ENCODE assay signal across 22 mouse cellular contexts in the genomic region with DNA sequence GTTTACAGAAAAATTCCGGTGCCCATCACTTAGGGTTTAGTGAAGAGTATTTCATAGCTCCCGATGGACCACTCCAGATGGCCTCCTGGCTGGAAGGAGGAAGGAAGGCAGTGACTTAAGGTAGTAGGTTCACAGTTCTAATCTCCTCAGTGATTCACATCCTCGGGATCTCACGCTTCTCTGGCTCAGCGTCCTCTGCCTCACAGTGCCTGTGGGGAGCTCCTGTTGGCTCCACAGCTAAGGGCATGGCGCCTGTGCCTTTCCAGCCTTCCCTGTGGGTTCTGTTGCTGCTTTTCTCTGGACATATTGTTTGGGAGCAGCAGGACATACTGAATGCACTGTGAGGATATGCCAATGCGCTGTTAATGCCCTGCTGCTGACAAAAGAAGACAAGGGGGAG. TPM values are rescaled to one million over a fixed set of nuclear protein-coding genes. Genes with fewer than 3 reads are reported as not detected.
DNase-seq lines count a peak whose midpoint lies in the region; ATAC-seq and TF ChIP-seq lines count a peak whose summit lies in the region.
"Had no signal": no experiment of that assay in that cellular context is flagged by ENCODE, and none has a peak within 500 bp of the region (broad histone marks: within the 10 kb centered on the region; RNA-seq: fewer than 3 reads in every experiment).

No protein-coding gene starts in this region.

- H3K4me2 ChIP-seq in midbrain, embryonic 14.5 days (ENCODE audit: low read length) = no peak overlapping the region
- no peak overlapping the region for H3K4me2 ChIP-seq in midbrain, embryonic 16.5 days (ENCODE audit: low read length)
- H3K4me2 ChIP-seq: embryonic facial prominence, embryonic 15.5 days; midbrain, embryonic 11.5 days had no signal

- TF ChIP-seq CTCF in heart, adult 2 months (IDR thresholded peaks at IDR 0.05) = no peak

- no peak for TF ChIP-seq EP300 in heart, adult 2 months (IDR thresholded peaks at IDR 0.05; ENCODE audit: insufficient read depth, low read depth, low read length)

- no peak for DNase-seq in heart, adult 2 months
- no peak for DNase-seq in heart, adult 8-10 months (ENCODE audit: low spot score)
- peak; percentile 14 for DNase-seq in midbrain, embryonic 14.5 days
- peak; percentile 85 for DNase-seq in cerebellum, adult 9-11 months
- no peak for DNase-seq in ovary, postnatal 14 days (ENCODE audit: low spot score)
- DNase-seq in left cerebral cortex, postnatal 4 days = no peak
- DNase-seq: adrenal gland, adult 2 months; gastrocnemius, postnatal 14 days; heart, postnatal 36 days; liver; liver, postnatal 0 days; right cerebral cortex, adult 18-20 months; spleen, adult 18-20 months; thymus, postnatal 14 days had no signal

- no peak for ATAC-seq in midbrain, embryonic 14.5 days (ENCODE audit: low FRiP score, low TSS enrichment)
- ATAC-seq in midbrain, embryonic 16.5 days = no peak
- ATAC-seq: liver, postnatal 0 days had no signal

- no peaks in the 10 kb centered on the region for H3K27me3 ChIP-seq in heart, adult 2 months (ENCODE audit: control insufficient read depth, insufficient read depth, low read length)
- H3K27me3 ChIP-seq in midbrain, embryonic 14.5 days (ENCODE audit: control insufficient read depth, insufficient read depth, low read length) = no peaks in the 10 kb centered on the region
- H3K27me3 ChIP-seq in midbrain, embryonic 16.5 days (ENCODE audit: control insufficient read depth, insufficient read depth, low read depth, low read length) = no peaks in the 10 kb centered on the region
- H3K27me3 ChIP-seq: embryonic facial prominence, embryonic 15.5 days had no signal

- H3K4me3 ChIP-seq in heart, adult 2 months = no peak overlapping the region
- H3K4me3 ChIP-seq in midbrain, embryonic 14.5 days (replicated peaks; ENCODE audit: low read depth, low read length) = no peak overlapping the region
- no peak overlapping the region for H3K4me3 ChIP-seq in midbrain, embryonic 16.5 days (ENCODE audit: low read depth, low read length)
- H3K4me3 ChIP-seq: embryonic facial prominence, embryonic 15.5 days; forebrain, embryonic 10.5 days; heart, embryonic 10.5 days had no signal

- H3K9me3 ChIP-seq in midbrain, embryonic 14.5 days (ENCODE audit: control insufficient read depth, low read length) = no peaks in the 10 kb centered on the region
- H3K9me3 ChIP-seq in midbrain, embryonic 16.5 days (replicated peaks; ENCODE audit: control insufficient read depth, low read length, poor library complexity, severe bottlenecking) = no peaks in the 10 kb centered on the region
- H3K9me3 ChIP-seq: embryonic facial prominence, embryonic 15.5 days; forebrain, embryonic 10.5 days; heart, embryonic 10.5 days had no signal

- no peaks in the 10 kb centered on the region for H3K79me2 ChIP-seq in heart, adult 2 months (replicated peaks; ENCODE audit: control insufficient read depth, insufficient read depth, low read length)

- no peak overlapping the region for H3K9ac ChIP-seq in heart, adult 2 months (ENCODE audit: low read depth, low read length)
- no peak overlapping the region for H3K9ac ChIP-seq in midbrain, embryonic 14.5 days (replicated peaks; ENCODE audit: low read length)
- no peak overlapping the region for H3K9ac ChIP-seq in midbrain, embryonic 16.5 days (ENCODE audit: low read depth, low read length)
- H3K9ac ChIP-seq: embryonic facial prominence, embryonic 15.5 days; liver, postnatal 0 days had no signal

- intact Hi-C loops in heart, adult 2 months (cut with DNase I) = no loop called here
- intact Hi-C loops in left cerebral cortex, postnatal 4 days (cut with DNase I) = no loop called here

- H3K36me3 ChIP-seq in heart, adult 2 months (ENCODE audit: control insufficient read depth, insufficient read depth, low read length) = no peaks in the 10 kb centered on the region
- no peaks in the 10 kb centered on the region for H3K36me3 ChIP-seq in midbrain, embryonic 14.5 days (ENCODE audit: control insufficient read depth, insufficient read depth, low read length)
- H3K36me3 ChIP-seq in midbrain, embryonic 16.5 days (ENCODE audit: control insufficient read depth, insufficient read depth, low read length) = no peaks in the 10 kb centered on the region
- H3K36me3 ChIP-seq: embryonic facial prominence, embryonic 15.5 days; forebrain, embryonic 10.5 days; heart, embryonic 10.5 days had no signal

- peaks cover 3% of the 10 kb centered on the region for H3K4me1 ChIP-seq in heart, adult 2 months (ENCODE audit: control insufficient read depth, insufficient read depth, low read length)
- H3K4me1 ChIP-seq in midbrain, embryonic 14.5 days (ENCODE audit: control insufficient read depth, insufficient read depth, low read length) = peaks cover 15% of the 10 kb centered on the region; the same call in 1 of the 2 replicates
- H3K4me1 ChIP-seq in midbrain, embryonic 16.5 days (ENCODE audit: control insufficient read depth, insufficient read depth, low read length) = peaks cover 13% of the 10 kb centered on the region
- H3K4me1 ChIP-seq: embryonic facial prominence, embryonic 15.5 days had no signal

- H3K27ac ChIP-seq in heart, adult 2 months = peak overlapping the region; percentile 45
- no peak overlapping the region for H3K27ac ChIP-seq in midbrain, embryonic 14.5 days (replicated peaks; ENCODE audit: low read depth, low read length)
- no peak overlapping the region for H3K27ac ChIP-seq in midbrain, embryonic 16.5 days (ENCODE audit: low read length)
- H3K27ac ChIP-seq: embryonic facial prominence, embryonic 15.5 days; forebrain, embryonic 10.5 days; heart, embryonic 10.5 days; macrophage had no signal

- TF ChIP-seq POLR2A in heart, adult 2 months (IDR thresholded peaks at IDR 0.05; ENCODE audit: insufficient read depth, low read depth, low read length) = no peak

- WGBS in heart, adult 2 months = 44% methylated on average over 7 of the region's 7 CpGs
- WGBS in midbrain, embryonic 14.5 days = 38% methylated on average over 7 of the region's 7 CpGs
- 32% methylated on average over 7 of the region's 7 CpGs for WGBS in midbrain, embryonic 16.5 days

RNA-seq across cellular contexts. Expression of gene Pomgnt2, which starts 54.8 kb away (rescaled TPM):
- 10 to 100 TPM; 14.0 to 15.3 TPM for total RNA-seq in heart, adult 2 months (2021)
- 21.0 and 21.4 TPM in 2 replicates for polyA plus RNA-seq in heart, adult 2 months (2012; rRNA removed)
- 10 to 100 TPM; 15.6 to 18.2 (median 16.7) TPM for total RNA-seq in heart, adult 8-10 months (2022)
- 22.4 and 23.0 TPM in 2 replicates for polyA plus RNA-seq in midbrain, embryonic 14.5 days (2014; fragmentation: Nextera tagmentation; extraction: Ambion mirVana)
- polyA plus RNA-seq in midbrain, embryonic 16.5 days (2015; fragmentation: Nextera tagmentation; extraction: Ambion mirVana) = 40.2 and 42.0 TPM in 2 replicates
- 10 to 100 TPM; 31.5 to 35.8 TPM for total RNA-seq in left cerebral cortex, postnatal 4 days (2021)
- total RNA-seq: CH12.LX; neutrophil, adult 5-6 weeks had no signal

Comparison
In these comparisons a context has a peak if more than half of its experiments do, and no peak if none do; other contexts are left out.
1. DNase-seq: peak in midbrain, embryonic 14.5 days (single experiment) and cerebellum, adult 9-11 months (single experiment); none in heart, adult 2 months (0 of 2), heart, adult 8-10 months (single experiment), ovary, postnatal 14 days (single experiment) and left cerebral cortex, postnatal 4 days (single experiment).